Mouse (Mus musculus) cerebellum, postnatal 14 days (tissue): ENCODE measurements around the gene Scmh1.
A peak's percentile ranks its signal among the peaks of the same experiment; 100 is the strongest.

Experiments used
- DNase-seq, 2 experiments: peaks; one replicate each; pipeline ENCODE4 v3.0.0; 2021; ENCODE audit warnings: mixed read lengths in 2 of 2

Gene Scmh1

DNA sequence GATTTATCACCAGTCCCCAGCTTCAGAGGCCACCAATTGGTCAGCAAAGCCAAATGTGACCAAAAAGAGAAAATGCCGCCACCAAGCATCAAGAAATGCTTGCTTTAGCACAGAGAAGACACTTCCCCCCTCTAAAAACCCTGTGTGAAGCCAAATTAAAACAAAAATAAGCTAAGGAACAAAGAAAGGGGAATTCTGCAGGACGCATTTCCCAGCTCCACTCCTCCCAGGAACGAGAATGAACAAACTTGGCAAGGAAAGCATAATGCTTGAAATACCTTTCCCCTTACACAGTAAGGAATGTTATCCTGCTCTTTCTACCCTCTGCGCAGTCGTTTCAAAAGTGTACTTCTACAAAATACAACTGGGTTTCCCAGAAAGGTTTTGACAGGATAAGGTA, 162.9 kb downstream of the Scmh1 start:
- DNase-seq, result no peak

DNA sequence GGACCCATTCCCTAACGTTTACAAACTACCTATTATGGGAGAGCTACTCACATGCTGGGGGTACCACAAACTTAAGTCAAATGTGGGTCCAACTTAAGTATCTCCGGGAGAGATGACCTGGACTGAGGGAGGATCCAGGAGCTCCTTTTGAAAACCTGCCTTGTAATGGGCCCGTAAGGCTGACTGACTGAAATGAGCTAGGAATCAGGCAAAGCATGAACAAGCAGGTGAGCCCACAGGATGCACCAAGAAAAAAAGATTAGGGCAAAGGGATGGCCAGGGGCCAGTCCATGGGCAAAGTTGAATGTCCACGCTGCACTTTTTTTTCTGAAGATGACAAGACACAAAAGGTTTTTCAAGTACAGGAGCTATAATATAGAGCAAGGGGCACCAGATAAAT, 163.9 kb downstream of the Scmh1 start:
- DNase-seq, result peak; percentile 15 to 28

- DNase-seq, result peak; percentile 97
Observed at GRCm38 (mm10) chr4:120569486-120570437, 164.7 kb downstream of the Scmh1 start, which contains the start of gene Ctps. Gene Ctps (minus strand): TSS chr4:120570276.

- no peak for DNase-seq
Observed at GRCm38 (mm10) chr4:120570438-120571069, 165.5 kb downstream of the Scmh1 start.

DNA sequence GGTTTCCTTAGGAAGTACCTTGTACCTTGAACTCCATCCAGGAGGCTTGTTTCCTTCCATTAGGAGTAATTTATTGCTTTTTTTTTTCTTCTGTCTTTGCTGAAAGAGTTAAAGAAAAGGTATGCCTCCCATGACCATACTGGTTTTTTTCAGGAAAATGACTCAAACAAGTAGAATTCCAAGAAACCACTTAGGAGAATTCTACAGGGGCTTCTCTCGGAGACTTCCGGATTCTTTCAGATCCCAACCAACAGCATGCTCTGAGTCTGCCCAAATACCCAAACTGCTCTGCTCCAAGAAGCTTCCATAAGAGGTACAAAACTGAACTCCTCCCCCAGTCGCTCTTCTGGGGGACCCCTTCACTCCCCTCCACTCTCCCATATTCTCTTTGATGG, 166.0 kb downstream of the Scmh1 start:
- DNase-seq, result no peak

DNA sequence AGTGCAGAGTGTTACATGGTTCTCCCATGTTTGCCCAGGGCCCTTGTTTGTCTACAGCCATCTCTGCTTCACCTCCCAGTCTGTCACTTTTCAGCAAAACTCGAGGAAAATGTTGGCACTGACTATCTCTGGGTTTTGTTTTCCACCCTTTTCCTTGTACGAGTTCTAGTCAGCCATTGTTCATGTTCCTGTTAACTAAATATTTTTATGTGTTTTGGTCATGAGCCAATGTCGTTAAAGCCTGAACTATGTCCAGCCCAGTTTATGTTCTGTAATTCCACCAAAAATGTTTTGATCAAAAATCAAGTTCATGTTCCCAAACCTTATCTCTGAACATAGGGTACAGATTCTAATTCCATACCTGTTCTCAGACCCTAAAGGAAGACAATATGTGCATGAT, 166.6 kb downstream of the Scmh1 start:
- no peak for DNase-seq
